Mouse (Mus musculus): ENCODE data around the gene Gm49320. TPM values are rescaled to one million over a fixed set of nuclear protein-coding genes. Genes with fewer than 3 reads are reported as not detected.

Gm49320 gene
- polyA plus RNA-seq (2015; fragmentation: Nextera tagmentation; extraction: Ambion mirVana), result 0.59 and 0.71 TPM in 2 replicates

GRCm38 (mm10) chr8:4238434-4239192 lies at the start of gene Gm49320, which contains the start of gene Map2k7:
Gene Gm49320 (plus strand): TSS chr8:4238865.
Gene Map2k7 (plus strand): TSS chr8:4238740.
- ATAC-seq, result peak; percentile 95
- no peaks in the 10 kb centered on the region for H3K9me3 ChIP-seq (ENCODE audit: control insufficient read depth, low read length)
- under 1% methylated on average over 56 of the region's 71 CpGs for WGBS
- H3K27me3 ChIP-seq (replicated peaks; ENCODE audit: control insufficient read depth, insufficient read depth, low read length), result no peaks in the 10 kb centered on the region
- H3K4me1 ChIP-seq (ENCODE audit: control insufficient read depth, insufficient read depth, low read depth, low read length), result peaks cover 26% of the 10 kb centered on the region
- H3K9ac ChIP-seq (ENCODE audit: low read depth, low read length), result peak within 1 kb of the TSS; percentile 84
- peak within 1 kb of the TSS; percentile 92 for H3K27ac ChIP-seq (ENCODE audit: low read depth, low read length)
- H3K36me3 ChIP-seq (ENCODE audit: control insufficient read depth, insufficient read depth, low read length), result peaks cover 4% of the 10 kb centered on the region
- peak within 1 kb of the TSS; percentile 86 for H3K4me3 ChIP-seq (ENCODE audit: low read length)
- peak within 1 kb of the TSS; percentile 95 for H3K4me2 ChIP-seq (ENCODE audit: low read length)

GRCm38 (mm10) chr8:4189031-4189722 lies 49.5 kb upstream of the Gm49320 start:
- Histone ChIP-seq H3K27me3 (replicated peaks; ENCODE audit: control insufficient read depth, insufficient read depth, low read length) (no peaks in the 10 kb centered on the region), H3K4me1 (ENCODE audit: control insufficient read depth, insufficient read depth, low read depth, low read length) (peaks cover 8% of the 10 kb centered on the region), H3K4me2 (ENCODE audit: low read length) (no peak overlapping the region), H3K4me3 (ENCODE audit: low read length) (no peak overlapping the region), H3K36me3 (ENCODE audit: control insufficient read depth, insufficient read depth, low read length) (peaks cover 62% of the 10 kb centered on the region), H3K27ac (ENCODE audit: low read depth, low read length) (no peak overlapping the region), H3K9ac (ENCODE audit: low read depth, low read length) (no peak overlapping the region), H3K9me3 (ENCODE audit: control insufficient read depth, low read length) (no peaks in the 10 kb centered on the region)
- WGBS, result 53% methylated on average over 3 of the region's 3 CpGs
- ATAC-seq, result no peak

GRCm38 (mm10) chr8:4192305-4192704 lies 46.4 kb upstream of the Gm49320 start:
- Histone ChIP-seq H3K4me3 (ENCODE audit: low read length) (no peak overlapping the region), H3K4me1 (ENCODE audit: control insufficient read depth, insufficient read depth, low read depth, low read length) (peaks cover 8% of the 10 kb centered on the region), H3K9ac (ENCODE audit: low read depth, low read length) (no peak overlapping the region), H3K9me3 (ENCODE audit: control insufficient read depth, low read length) (no peaks in the 10 kb centered on the region), H3K27ac (ENCODE audit: low read depth, low read length) (peak overlapping the region; percentile 76), H3K4me2 (ENCODE audit: low read length) (no peak overlapping the region), H3K36me3 (ENCODE audit: control insufficient read depth, insufficient read depth, low read length) (peaks cover 41% of the 10 kb centered on the region), H3K27me3 (replicated peaks; ENCODE audit: control insufficient read depth, insufficient read depth, low read length) (no peaks in the 10 kb centered on the region)
- peak; percentile 74 for ATAC-seq
- WGBS, result 28% methylated on average over 5 of the region's 5 CpGs

- peak overlapping the region; percentile 76 for H3K27ac ChIP-seq (ENCODE audit: low read depth, low read length)
- H3K9me3 ChIP-seq (ENCODE audit: control insufficient read depth, low read length), result no peaks in the 10 kb centered on the region
- 4% methylated on average over 16 of the region's 18 CpGs for WGBS
- no peaks in the 10 kb centered on the region for H3K27me3 ChIP-seq (replicated peaks; ENCODE audit: control insufficient read depth, insufficient read depth, low read length)
- peaks cover 8% of the 10 kb centered on the region for H3K4me1 ChIP-seq (ENCODE audit: control insufficient read depth, insufficient read depth, low read depth, low read length)
- H3K9ac ChIP-seq (ENCODE audit: low read depth, low read length), result no peak overlapping the region
- no peak overlapping the region for H3K4me3 ChIP-seq (ENCODE audit: low read length)
- no peak overlapping the region for H3K4me2 ChIP-seq (ENCODE audit: low read length)
- H3K36me3 ChIP-seq (ENCODE audit: control insufficient read depth, insufficient read depth, low read length), result peaks cover 35% of the 10 kb centered on the region
- ATAC-seq, result peak; percentile 77
These were observed 45.7 kb upstream of the Gm49320 start for GRCm38 (mm10) chr8:4192807-4193587.

- H3K4me3 ChIP-seq (ENCODE audit: low read length), result no peak overlapping the region
- peaks cover 29% of the 10 kb centered on the region for H3K36me3 ChIP-seq (ENCODE audit: control insufficient read depth, insufficient read depth, low read length)
- WGBS, result 46% methylated on average over 7 of the region's 7 CpGs
- peak; percentile 25 for ATAC-seq
- H3K9ac ChIP-seq (ENCODE audit: low read depth, low read length), result no peak overlapping the region
- no peaks in the 10 kb centered on the region for H3K27me3 ChIP-seq (replicated peaks; ENCODE audit: control insufficient read depth, insufficient read depth, low read length)
- no peak overlapping the region for H3K27ac ChIP-seq (ENCODE audit: low read depth, low read length)
- peaks cover 8% of the 10 kb centered on the region for H3K4me1 ChIP-seq (ENCODE audit: control insufficient read depth, insufficient read depth, low read depth, low read length)
- H3K4me2 ChIP-seq (ENCODE audit: low read length), result no peak overlapping the region
- no peaks in the 10 kb centered on the region for H3K9me3 ChIP-seq (ENCODE audit: control insufficient read depth, low read length)
These were observed 45.1 kb upstream of the Gm49320 start for GRCm38 (mm10) chr8:4193588-4193894.

- no peak for ATAC-seq
- Histone ChIP-seq H3K4me3 (ENCODE audit: low read length) (no peak overlapping the region), H3K4me2 (ENCODE audit: low read length) (no peak overlapping the region), H3K27me3 (replicated peaks; ENCODE audit: control insufficient read depth, insufficient read depth, low read length) (no peaks in the 10 kb centered on the region), H3K36me3 (ENCODE audit: control insufficient read depth, insufficient read depth, low read length) (peaks cover 26% of the 10 kb centered on the region), H3K4me1 (ENCODE audit: control insufficient read depth, insufficient read depth, low read depth, low read length) (no peaks in the 10 kb centered on the region), H3K9ac (ENCODE audit: low read depth, low read length) (no peak overlapping the region), H3K9me3 (ENCODE audit: control insufficient read depth, low read length) (no peaks in the 10 kb centered on the region), H3K27ac (ENCODE audit: low read depth, low read length) (no peak overlapping the region)
- 67% methylated on average over 2 of the region's 2 CpGs for WGBS
These were observed 37.3 kb upstream of the Gm49320 start for GRCm38 (mm10) chr8:4201321-4201720.

- peaks cover 33% of the 10 kb centered on the region for H3K36me3 ChIP-seq (ENCODE audit: control insufficient read depth, insufficient read depth, low read length)
- H3K9ac ChIP-seq (ENCODE audit: low read depth, low read length), result peak overlapping the region; percentile 8; the same call in 1 of the 2 replicates
- no peaks in the 10 kb centered on the region; the same call in 1 of the 2 replicates for H3K9me3 ChIP-seq (ENCODE audit: control insufficient read depth, low read length)
- no peak overlapping the region for H3K27ac ChIP-seq (ENCODE audit: low read depth, low read length)
- WGBS, result 26% methylated on average over 37 of the region's 38 CpGs
- ATAC-seq, result no peak
- no peaks in the 10 kb centered on the region for H3K27me3 ChIP-seq (replicated peaks; ENCODE audit: control insufficient read depth, insufficient read depth, low read length)
- H3K4me3 ChIP-seq (ENCODE audit: low read length), result no peak overlapping the region
- H3K4me2 ChIP-seq (ENCODE audit: low read length), result no peak overlapping the region
- H3K4me1 ChIP-seq (ENCODE audit: control insufficient read depth, insufficient read depth, low read depth, low read length), result peaks cover 3% of the 10 kb centered on the region
These were observed 33.2 kb upstream of the Gm49320 start for GRCm38 (mm10) chr8:4205246-4206123.

- Histone ChIP-seq H3K4me3 (ENCODE audit: low read length) (no peak overlapping the region), H3K27ac (ENCODE audit: low read depth, low read length) (no peak overlapping the region), H3K4me2 (ENCODE audit: low read length) (no peak overlapping the region)
These were observed 32.3 kb upstream of the Gm49320 start for GRCm38 (mm10) chr8:4206182-4207015.

More at GRCm38 (mm10) chr8:4206182-4207015, 32.3 kb upstream of the Gm49320 start:
- Histone ChIP-seq H3K27me3 (replicated peaks; ENCODE audit: control insufficient read depth, insufficient read depth, low read length) (no peaks in the 10 kb centered on the region), H3K36me3 (ENCODE audit: control insufficient read depth, insufficient read depth, low read length) (peaks cover 37% of the 10 kb centered on the region), H3K9me3 (ENCODE audit: control insufficient read depth, low read length) (no peaks in the 10 kb centered on the region; the same call in 1 of the 2 replicates), H3K9ac (ENCODE audit: low read depth, low read length) (peak overlapping the region; percentile 29), H3K4me1 (ENCODE audit: control insufficient read depth, insufficient read depth, low read depth, low read length) (peaks cover 3% of the 10 kb centered on the region)
- WGBS, result 16% methylated on average over 43 of the region's 44 CpGs
- ATAC-seq, result peak; percentile 5; the same call in 1 of the 2 replicates
